Mouse (Mus musculus) forebrain, embryonic 12.5 days (tissue): Measurements from ENCODE around the gene Pxdc1. TPM values are rescaled to one million over a fixed set of nuclear protein-coding genes. Genes with fewer than 3 reads are reported as not detected.

Source experiments
- ATAC-seq: fragments of 200-750 bp; cut with Nextera tagmentation; 2 replicates; pipeline ENCODE4 v1.8.0; 2017; ENCODE audit warnings: moderate TSS enrichment; ENCODE audit not compliant: low FRiP score
- H3K27ac ChIP-seq: fragments of 300-500 bp; sonication (generic); 2 replicates; pipeline ENCODE4 v1.5.1; 2016; ENCODE audit warnings: mild to moderate bottlenecking
- H3K27me3 ChIP-seq: fragments of 300-500 bp; sonication (generic); 2 replicates; pipeline ENCODE4 v1.6.1; 2016; ENCODE audit warnings: mild to moderate bottlenecking
- H3K36me3 ChIP-seq: fragments of 300-500 bp; sonication (generic); replicated peaks from 2 replicates; pipeline ENCODE4 v1.6.1; 2016; ENCODE audit warnings: mild to moderate bottlenecking
- H3K4me1 ChIP-seq: fragments of 300-500 bp; sonication (generic); 2 replicates; pipeline ENCODE4 v1.6.1; 2016
- H3K4me2 ChIP-seq: fragments of 300-500 bp; sonication (generic); 2 replicates; pipeline ENCODE4 v1.6.1; 2016; ENCODE audit warnings: mild to moderate bottlenecking, moderate library complexity
- H3K4me3 ChIP-seq: fragments of 300-500 bp; sonication (generic); replicated peaks from 2 replicates; pipeline ENCODE4 v1.5.1; 2016; ENCODE audit warnings: mild to moderate bottlenecking
- H3K9ac ChIP-seq: fragments of 300-500 bp; sonication (generic); 2 replicates; pipeline ENCODE4 v1.6.1; 2016; ENCODE audit warnings: mild to moderate bottlenecking
- H3K9me3 ChIP-seq: fragments of 300-500 bp; sonication (generic); 2 replicates; pipeline ENCODE4 v1.6.1; 2016
- WGBS: fragments of 180-500 bp; shearing (Covaris S2); methylation state at CpG from one replicate; pipeline ENCODE4 v1.1.7; 2016; 5-methylcytosine and 5-hydroxymethylcytosine counted together
- polyA plus RNA-seq: library from polyadenylated mRNA; unstranded; fragments of >200 nt; fragmentation: Nextera tagmentation; extraction: Ambion mirVana; gene quantifications from 2 replicates; pipeline ENCODE4 v1.2.1, GENCODE M21; 2016

The Pxdc1 gene
- polyA plus RNA-seq: 5.5 and 5.9 TPM in 2 replicates

DNA sequence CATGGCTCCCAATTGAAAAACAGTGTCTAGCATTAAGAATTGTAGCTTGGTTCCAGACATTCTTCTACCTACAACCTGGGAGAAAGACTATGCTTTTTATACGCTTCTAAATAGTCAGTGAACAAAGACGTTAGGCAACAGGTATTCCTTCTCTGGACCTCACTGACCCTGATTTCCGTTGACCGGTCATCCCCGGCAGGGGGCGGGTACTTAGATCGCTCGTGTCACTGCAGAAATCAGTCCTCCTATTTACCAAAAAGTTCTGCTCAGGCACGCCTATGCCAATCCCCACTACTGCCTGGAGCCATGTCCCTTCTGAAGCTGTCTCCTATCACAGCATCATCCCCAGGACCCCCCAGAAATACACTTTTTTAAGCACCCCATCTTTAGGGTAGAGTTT lies at the start of gene Pxdc1:
TSS of gene Pxdc1 (minus strand) at position 96 of the 400 bp plus-strand sequence.
- H3K27ac ChIP-seq: no peak within 1 kb of the TSS
- H3K4me1 ChIP-seq: peaks cover 24% of the 10 kb centered on the region
- H3K9ac ChIP-seq: peak within 1 kb of the TSS; percentile 53
- 3% methylated on average over 9 of the region's 9 CpGs for WGBS
- peak within 1 kb of the TSS; percentile 88 for H3K4me2 ChIP-seq
- no peaks in the 10 kb centered on the region for H3K9me3 ChIP-seq
- no peaks in the 10 kb centered on the region for H3K36me3 ChIP-seq
- peak within 1 kb of the TSS; percentile 55 for H3K4me3 ChIP-seq
- ATAC-seq: no peak
- H3K27me3 ChIP-seq: peaks cover 74% of the 10 kb centered on the region

GRCm38 (mm10) chr13:34700630-34701029 lies 47.3 kb upstream of the Pxdc1 start:
- H3K4me2 ChIP-seq: no peak overlapping the region
- no peak overlapping the region for H3K4me3 ChIP-seq
- H3K9ac ChIP-seq: no peak overlapping the region
- no peaks in the 10 kb centered on the region for H3K27me3 ChIP-seq
- WGBS: 94% methylated on average over 1 of the region's 1 CpGs
- no peak overlapping the region for H3K27ac ChIP-seq
- H3K9me3 ChIP-seq: no peaks in the 10 kb centered on the region
- no peak for ATAC-seq
- H3K4me1 ChIP-seq: no peaks in the 10 kb centered on the region
- H3K36me3 ChIP-seq: no peaks in the 10 kb centered on the region

DNA sequence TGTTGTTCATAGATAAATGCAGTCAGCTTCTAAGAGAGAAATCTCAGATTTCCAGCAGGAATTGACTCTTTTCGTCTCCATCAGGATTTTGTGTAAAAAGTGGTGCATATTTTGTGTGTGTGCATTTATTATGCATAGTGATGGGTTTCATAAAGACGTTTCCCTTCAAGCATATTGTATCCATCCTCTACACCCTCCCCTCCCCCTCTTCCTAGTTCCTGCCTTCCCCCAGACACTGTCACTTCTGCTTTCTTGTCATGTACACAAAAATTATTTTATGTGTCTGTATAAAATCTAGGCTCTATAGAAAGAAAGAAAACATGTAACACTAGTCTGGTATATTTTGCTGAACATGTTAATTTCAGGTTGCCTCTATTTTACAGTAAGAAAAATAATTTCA lies 46.8 kb upstream of the Pxdc1 start:
- H3K27me3 ChIP-seq: no peaks in the 10 kb centered on the region
- H3K9ac ChIP-seq: no peak overlapping the region
- no peak overlapping the region for H3K27ac ChIP-seq
- no peaks in the 10 kb centered on the region for H3K36me3 ChIP-seq
- H3K4me3 ChIP-seq: no peak overlapping the region
- WGBS: 90% methylated on average over 2 of the region's 2 CpGs
- no peaks in the 10 kb centered on the region for H3K9me3 ChIP-seq
- H3K4me2 ChIP-seq: no peak overlapping the region
- ATAC-seq: no peak
- no peaks in the 10 kb centered on the region for H3K4me1 ChIP-seq

GRCm38 (mm10) chr13:34696734-34697332 lies 43.5 kb upstream of the Pxdc1 start:
- WGBS: 84% methylated on average over 7 of the region's 7 CpGs
- no peak overlapping the region for H3K9ac ChIP-seq
- no peak overlapping the region for H3K4me2 ChIP-seq
- ATAC-seq: no peak
- no peaks in the 10 kb centered on the region for H3K9me3 ChIP-seq
- H3K27me3 ChIP-seq: no peaks in the 10 kb centered on the region
- no peaks in the 10 kb centered on the region for H3K4me1 ChIP-seq
- no peak overlapping the region for H3K27ac ChIP-seq
- H3K36me3 ChIP-seq: no peaks in the 10 kb centered on the region
- H3K4me3 ChIP-seq: no peak overlapping the region

- Histone ChIP-seq H3K36me3 (no peaks in the 10 kb centered on the region), H3K4me3 (no peak overlapping the region), H3K9me3 (no peaks in the 10 kb centered on the region), H3K27ac (no peak overlapping the region), H3K4me1 (no peaks in the 10 kb centered on the region), H3K27me3 (no peaks in the 10 kb centered on the region), H3K4me2 (no peak overlapping the region), H3K9ac (no peak overlapping the region)
- 77% methylated on average over 6 of the region's 6 CpGs for WGBS
- no peak for ATAC-seq
Measured at GRCm38 (mm10) chr13:34693111-34693510, 39.8 kb upstream of the Pxdc1 start.

- no peaks in the 10 kb centered on the region for H3K27me3 ChIP-seq
Measured at GRCm38 (mm10) chr13:34691049-34691448, 37.8 kb upstream of the Pxdc1 start.

DNA sequence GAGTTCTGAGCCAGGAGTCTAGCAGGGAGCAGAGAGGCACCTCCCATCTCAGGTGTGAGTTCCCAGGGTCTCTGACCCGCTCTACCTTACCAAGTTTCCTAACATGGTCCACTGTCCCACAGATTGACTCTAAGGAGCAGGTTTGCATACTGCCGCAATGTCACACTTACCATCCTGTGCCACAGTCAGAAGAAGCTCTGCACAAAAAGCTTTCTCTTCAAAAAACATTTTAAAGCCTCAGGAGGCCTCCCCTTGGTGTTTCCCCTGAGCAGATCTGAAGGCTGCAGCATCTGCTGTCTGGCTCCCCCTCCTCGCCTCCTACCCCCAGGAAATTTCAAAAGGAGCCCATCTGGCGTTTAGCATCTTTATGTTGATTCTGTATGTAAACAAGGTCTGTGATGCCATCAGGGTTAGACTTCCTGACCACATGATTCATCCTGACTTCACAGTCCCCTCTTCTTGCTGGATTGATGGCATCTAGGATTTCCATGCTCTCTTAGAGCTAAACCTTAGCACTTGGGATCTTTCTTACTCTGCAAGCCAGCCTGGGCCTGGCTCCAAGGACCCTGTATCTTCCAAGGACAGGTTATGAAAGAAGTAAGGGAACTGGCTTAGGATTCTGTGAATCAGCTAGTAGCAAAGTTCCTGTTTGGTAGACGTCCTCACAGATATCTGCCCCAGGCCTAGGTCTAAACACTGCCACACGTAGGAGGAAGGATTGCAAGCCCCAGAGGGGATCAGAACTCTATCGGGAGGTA lies 31.9 kb upstream of the Pxdc1 start:
- H3K4me1 ChIP-seq: no peaks in the 10 kb centered on the region
- no peak overlapping the region for H3K4me3 ChIP-seq
- ATAC-seq: no peak
- no peak overlapping the region for H3K27ac ChIP-seq
- no peaks in the 10 kb centered on the region for H3K36me3 ChIP-seq
- no peak overlapping the region for H3K9ac ChIP-seq
- no peaks in the 10 kb centered on the region for H3K9me3 ChIP-seq
- no peak overlapping the region for H3K4me2 ChIP-seq
- WGBS: 83% methylated on average over 7 of the region's 7 CpGs
- H3K27me3 ChIP-seq: no peaks in the 10 kb centered on the region

More at GRCm38 (mm10) chr13:34691049-34691448, 37.8 kb upstream of the Pxdc1 start:
- Histone ChIP-seq H3K36me3 (no peaks in the 10 kb centered on the region), H3K4me1 (no peaks in the 10 kb centered on the region), H3K4me3 (no peak overlapping the region), H3K9me3 (no peaks in the 10 kb centered on the region), H3K4me2 (no peak overlapping the region), H3K27ac (no peak overlapping the region), H3K9ac (no peak overlapping the region)
- 81% methylated on average over 1 of the region's 1 CpGs for WGBS
- no peak for ATAC-seq

GRCm38 (mm10) chr13:34683762-34684488 lies 30.6 kb upstream of the Pxdc1 start:
- Histone ChIP-seq H3K4me2 (no peak overlapping the region), H3K27ac (no peak overlapping the region), H3K4me3 (no peak overlapping the region), H3K9ac (no peak overlapping the region), H3K9me3 (no peaks in the 10 kb centered on the region), H3K36me3 (no peaks in the 10 kb centered on the region), H3K4me1 (no peaks in the 10 kb centered on the region), H3K27me3 (no peaks in the 10 kb centered on the region)
- 95% methylated on average over 18 of the region's 18 CpGs for WGBS
- ATAC-seq: no peak

DNA sequence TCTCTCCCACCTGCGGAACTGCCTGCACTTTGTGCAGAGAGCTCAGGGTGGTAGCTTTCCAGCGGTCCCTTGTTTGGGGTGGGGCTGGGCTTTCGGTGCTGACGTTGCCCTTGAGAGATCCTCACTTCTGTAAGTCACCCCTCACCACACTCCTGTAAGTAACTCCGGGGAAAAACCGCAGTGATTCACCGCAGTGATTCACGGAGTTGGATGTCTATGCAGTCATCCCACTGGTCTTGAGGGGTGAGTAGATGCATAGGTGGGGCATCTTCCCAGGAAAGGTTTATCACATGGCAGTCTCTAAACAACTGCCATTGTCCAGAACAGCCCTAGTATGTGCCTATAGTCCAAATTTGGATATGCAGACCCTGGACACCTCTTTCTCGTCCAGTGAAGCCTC lies 30.0 kb upstream of the Pxdc1 start:
- no peak overlapping the region for H3K4me2 ChIP-seq
- H3K4me1 ChIP-seq: no peaks in the 10 kb centered on the region
- H3K36me3 ChIP-seq: no peaks in the 10 kb centered on the region
- no peak overlapping the region for H3K27ac ChIP-seq
- 92% methylated on average over 9 of the region's 9 CpGs for WGBS
- H3K9ac ChIP-seq: no peak overlapping the region
- no peak overlapping the region for H3K4me3 ChIP-seq
- no peak for ATAC-seq
- no peaks in the 10 kb centered on the region for H3K27me3 ChIP-seq
- no peaks in the 10 kb centered on the region for H3K9me3 ChIP-seq

GRCm38 (mm10) chr13:34676507-34676906 lies 23.2 kb upstream of the Pxdc1 start:
- H3K27me3 ChIP-seq: peaks cover 27% of the 10 kb centered on the region
- H3K4me2 ChIP-seq: no peak overlapping the region
- no peaks in the 10 kb centered on the region for H3K36me3 ChIP-seq
- H3K27ac ChIP-seq: no peak overlapping the region
- H3K9me3 ChIP-seq: no peaks in the 10 kb centered on the region
- H3K9ac ChIP-seq: no peak overlapping the region
- peaks cover 13% of the 10 kb centered on the region for H3K4me1 ChIP-seq
- WGBS: 71% methylated on average over 5 of the region's 5 CpGs
- no peak overlapping the region for H3K4me3 ChIP-seq
- no peak for ATAC-seq

GRCm38 (mm10) chr13:34675847-34676383 lies 22.6 kb upstream of the Pxdc1 start:
- H3K9ac ChIP-seq: no peak overlapping the region
- 22% methylated on average over 7 of the region's 7 CpGs for WGBS
- peaks cover 13% of the 10 kb centered on the region for H3K4me1 ChIP-seq
- H3K27me3 ChIP-seq: peaks cover 31% of the 10 kb centered on the region
- no peaks in the 10 kb centered on the region for H3K9me3 ChIP-seq
- no peak for ATAC-seq
- H3K27ac ChIP-seq: no peak overlapping the region
- H3K4me3 ChIP-seq: no peak overlapping the region
- no peak overlapping the region for H3K4me2 ChIP-seq
- H3K36me3 ChIP-seq: no peaks in the 10 kb centered on the region

DNA sequence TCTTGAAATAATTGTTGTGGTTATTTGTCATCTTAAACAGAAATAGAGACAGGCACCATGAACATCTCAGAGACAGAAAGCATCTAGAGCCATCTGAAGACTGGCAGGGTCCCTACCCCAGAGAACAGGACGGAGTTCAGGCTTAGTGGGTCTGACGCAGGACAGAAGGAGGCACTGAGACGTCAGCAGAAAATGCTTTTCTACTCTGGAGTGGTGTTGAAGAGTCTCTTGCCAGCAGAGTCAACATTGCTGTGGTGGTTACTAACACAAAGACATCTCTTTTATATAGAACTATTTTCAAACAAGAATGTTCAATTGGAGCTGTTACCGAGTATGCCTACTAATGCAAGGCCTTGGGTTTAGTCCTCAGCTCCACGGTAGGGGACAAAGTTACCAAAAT lies 20.1 kb upstream of the Pxdc1 start:
- H3K4me1 ChIP-seq: peaks cover 28% of the 10 kb centered on the region
- H3K27ac ChIP-seq: no peak overlapping the region
- peaks cover 31% of the 10 kb centered on the region for H3K27me3 ChIP-seq
- H3K9me3 ChIP-seq: no peaks in the 10 kb centered on the region
- H3K36me3 ChIP-seq: no peaks in the 10 kb centered on the region
- no peak overlapping the region for H3K9ac ChIP-seq
- H3K4me3 ChIP-seq: no peak overlapping the region
- no peak for ATAC-seq
- no peak overlapping the region for H3K4me2 ChIP-seq
- 82% methylated on average over 5 of the region's 5 CpGs for WGBS
